Mouse (Mus musculus) urinary bladder, postnatal 36 days (tissue): ENCODE data around the gene Cadm4.
A peak's percentile ranks its signal among the peaks of the same experiment; 100 is the strongest.

Experiments
- DNase-seq, 2 experiments: peaks; one replicate each; pipeline ENCODE4 v3.0.0; 2022; ENCODE audit warnings: low spot score in 2 of 2, mixed read lengths in 1 of 2

Gene Cadm4

DNA sequence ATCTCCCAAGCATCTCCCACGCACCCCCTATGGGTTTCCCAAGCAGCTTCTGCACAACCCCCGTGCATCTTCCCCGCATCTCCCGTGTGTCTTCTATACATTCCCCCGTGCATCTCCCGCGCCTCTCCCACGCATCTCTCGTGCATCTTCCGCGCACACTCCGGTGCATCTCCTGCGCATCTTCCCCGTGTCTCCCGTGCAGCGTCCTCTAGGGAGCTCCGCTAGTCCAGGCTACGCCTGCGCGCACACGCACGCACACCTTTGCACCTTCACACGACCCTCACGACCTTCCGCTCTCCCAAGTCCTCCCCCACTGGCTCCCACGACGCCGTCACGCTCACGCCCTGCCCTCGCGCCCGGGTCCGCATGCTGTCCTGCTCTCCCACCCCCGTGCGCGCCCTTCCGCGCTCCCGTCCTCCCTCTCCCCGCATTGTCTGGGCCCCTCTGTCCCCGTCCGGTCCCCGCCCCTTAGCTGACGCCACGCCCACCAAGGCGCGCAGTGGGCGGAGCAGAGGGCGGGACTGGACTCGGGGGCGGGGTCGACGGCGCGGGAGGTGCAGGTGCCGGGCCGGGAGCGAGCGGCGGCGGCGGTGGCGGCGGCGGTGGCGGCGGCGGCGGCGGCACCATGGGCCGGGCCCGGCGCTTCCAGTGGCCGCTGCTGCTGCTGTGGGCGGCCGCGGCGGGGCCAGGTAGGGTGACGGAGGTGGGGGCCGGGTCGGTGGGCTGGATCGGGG lies at the start of gene Cadm4:
TSS of gene Cadm4 (plus strand) at position 550 of the 734 bp plus-strand sequence.
- peak; percentile 73 to 80 for DNase-seq

DNA sequence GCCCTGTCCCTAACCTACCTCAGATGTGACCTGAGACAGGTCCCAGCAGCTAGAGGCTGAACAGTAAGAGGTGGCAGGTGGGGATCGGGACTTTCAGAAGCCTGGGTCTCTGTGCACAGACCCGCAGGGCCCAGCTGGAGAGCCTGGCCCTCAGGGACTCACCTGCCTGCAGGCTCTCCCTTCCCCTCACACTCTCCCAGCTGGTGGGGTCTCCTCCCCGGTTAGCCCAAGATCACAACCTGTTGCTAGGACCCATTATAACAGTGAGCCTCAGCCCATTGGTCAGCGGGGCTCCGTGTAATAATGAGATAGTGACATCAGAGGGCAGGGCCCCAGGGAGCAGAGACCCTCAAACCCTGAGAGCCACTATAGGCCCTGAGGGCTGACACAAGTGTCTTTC lies 46.5 kb upstream of the Cadm4 start:
- DNase-seq: no peak

DNA sequence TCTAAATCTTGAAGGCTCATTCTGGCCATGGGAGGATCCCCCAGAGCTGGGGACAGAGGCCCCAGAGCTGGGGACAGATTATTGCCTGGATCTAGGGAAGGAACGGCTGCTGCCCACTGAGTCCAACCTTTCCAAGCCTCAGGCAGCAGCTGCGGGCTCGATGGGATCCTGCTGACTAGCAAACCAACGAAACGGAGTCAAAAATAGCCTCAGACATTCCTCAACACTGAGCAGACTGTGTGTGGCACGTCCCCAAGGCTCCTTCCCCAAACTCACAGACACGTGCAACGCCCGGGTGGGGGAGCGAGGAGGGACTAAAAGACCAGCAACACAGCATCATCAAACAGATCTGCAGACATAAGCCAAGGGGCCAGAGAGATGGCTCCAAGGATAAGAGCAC lies 43.8 kb upstream of the Cadm4 start:
- DNase-seq: no peak

DNA sequence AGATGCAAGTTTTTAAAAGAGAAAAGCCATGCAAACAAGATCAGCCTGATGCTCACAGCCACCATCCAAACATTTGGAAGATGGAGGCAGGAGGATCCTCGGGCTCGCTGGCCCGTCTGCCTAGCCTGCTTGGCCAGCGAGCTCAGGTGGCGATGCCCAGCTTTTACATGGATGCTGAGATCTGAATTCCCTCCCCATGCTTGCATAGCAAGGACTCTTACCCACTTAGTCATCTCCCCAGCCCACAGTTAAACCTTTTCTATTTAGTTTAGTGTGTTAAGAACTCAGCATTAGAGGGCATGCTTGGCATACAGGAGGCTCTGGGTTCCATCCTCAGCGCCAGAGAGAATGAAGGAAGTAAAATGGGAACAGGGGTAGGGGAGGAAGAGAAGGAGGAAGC lies 42.6 kb upstream of the Cadm4 start:
- DNase-seq: no peak

DNA sequence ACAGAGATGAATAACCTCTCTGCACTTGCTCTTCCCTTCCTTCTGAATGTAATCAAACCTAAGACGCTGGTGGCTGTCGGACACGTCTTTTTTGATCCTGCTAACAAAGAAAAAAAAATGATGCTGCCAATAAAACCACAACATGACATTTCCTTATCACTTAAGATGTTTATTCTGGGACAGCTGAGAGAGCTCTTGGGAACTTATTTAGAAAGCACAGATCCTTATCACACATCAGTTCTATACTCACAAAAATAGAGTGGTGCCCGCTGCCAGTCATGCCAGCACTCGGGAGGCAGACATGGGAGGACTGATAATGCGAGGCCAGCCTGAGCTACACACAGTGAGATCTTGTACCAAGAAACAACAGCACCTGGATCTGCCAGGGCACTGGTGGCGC lies 41.9 kb upstream of the Cadm4 start:
- DNase-seq: no peak

DNA sequence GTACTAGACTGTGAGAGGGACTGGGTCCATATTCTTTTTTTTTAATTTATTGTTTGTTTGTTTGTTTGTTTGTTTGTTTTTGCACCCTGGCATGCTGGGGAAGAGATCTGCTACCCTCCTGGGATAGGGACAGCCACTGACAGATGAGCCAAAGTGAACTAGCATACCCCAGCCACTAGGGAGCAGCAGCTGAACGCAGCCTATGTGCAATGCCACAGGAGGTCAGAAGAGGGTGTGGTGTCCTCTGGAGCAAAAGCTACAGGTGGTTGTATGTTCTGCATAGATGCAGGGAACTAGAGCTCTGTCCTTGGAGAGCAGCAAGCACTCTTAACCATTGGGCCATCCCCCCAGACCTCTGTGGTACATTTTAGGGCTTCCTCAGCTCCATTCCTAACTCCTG lies 40.0 kb upstream of the Cadm4 start:
- DNase-seq: peak; percentile 65 to 76

DNA sequence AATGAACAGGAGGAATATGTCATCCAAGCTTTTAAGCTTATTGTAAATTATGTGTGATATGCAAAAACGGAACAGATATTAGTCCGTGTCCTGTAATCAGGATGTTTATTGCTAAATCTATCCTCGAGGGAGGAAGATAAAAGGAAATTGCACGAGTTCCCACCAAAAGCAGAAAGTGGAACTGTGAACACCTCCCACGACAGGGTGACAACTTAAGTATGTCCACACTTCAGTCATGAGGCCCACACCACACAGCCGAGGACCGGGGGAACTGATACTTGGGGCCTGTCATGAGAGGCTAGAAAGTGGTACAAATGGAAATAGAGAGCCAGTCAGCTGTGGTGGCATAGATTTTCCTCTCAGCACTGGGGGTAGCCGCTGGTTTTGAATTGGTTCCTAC lies 39.5 kb upstream of the Cadm4 start:
- no peak for DNase-seq

DNA sequence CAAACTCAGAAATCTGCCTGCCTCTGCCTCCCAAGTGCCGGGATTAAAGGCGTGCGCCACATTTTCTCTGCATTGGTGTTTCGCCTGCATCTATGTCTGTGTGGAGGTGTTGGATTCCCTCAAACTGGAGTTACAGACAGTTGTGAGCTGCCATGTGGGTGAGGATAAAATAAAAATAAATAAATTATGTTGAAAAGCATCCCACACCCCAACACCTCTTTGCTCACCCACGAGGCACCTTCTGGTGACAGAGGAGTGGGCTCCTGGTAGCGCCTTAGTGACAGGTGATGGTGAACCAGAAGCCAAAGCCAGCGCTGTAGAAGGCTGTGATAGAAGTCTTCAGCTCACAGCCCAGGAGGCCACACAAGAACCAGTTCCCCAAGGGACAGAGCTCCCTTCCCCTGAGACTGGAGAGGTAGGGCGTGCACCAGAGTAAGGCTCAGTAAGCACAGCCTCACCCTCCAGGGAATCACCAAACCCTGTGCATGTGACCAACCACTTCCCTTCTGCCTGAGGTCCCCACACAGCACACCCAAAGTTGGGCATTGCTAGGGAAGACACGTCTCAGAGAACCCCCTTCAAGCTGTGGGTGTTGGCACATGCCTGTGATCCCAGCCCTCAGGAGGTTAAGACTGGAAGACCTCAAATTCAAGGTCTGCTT lies 36.4 kb upstream of the Cadm4 start:
- DNase-seq: no peak

DNA sequence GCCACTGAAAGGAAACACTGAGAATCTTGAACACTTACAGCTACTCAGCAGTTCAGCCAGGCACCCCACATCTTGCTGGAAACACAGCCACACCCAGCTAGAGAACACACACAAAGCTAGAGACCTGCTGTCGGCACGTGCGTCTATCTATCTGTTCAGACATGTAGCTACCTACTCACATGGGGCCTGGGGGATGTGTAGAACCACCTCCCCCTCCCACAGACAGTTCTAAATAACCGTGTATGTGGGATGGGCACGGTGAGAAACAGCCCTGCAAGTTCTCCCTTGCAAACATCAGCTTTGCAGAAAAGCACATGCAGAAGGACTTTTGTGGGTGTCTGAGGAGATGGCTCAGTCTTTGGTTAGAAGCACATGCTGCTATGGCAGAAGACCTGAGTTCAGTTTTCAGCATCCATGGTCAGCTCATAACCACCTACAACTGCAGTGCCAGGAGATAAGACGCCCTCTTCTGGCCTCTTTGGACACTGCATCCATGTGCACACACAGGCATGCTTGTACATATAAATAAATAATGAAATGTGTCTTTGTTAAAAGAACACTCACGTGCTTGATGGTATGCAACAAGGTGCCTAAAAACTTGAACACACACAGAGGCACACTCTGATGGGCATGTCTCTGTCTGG lies 35.0 kb upstream of the Cadm4 start:
- DNase-seq: no peak

DNA sequence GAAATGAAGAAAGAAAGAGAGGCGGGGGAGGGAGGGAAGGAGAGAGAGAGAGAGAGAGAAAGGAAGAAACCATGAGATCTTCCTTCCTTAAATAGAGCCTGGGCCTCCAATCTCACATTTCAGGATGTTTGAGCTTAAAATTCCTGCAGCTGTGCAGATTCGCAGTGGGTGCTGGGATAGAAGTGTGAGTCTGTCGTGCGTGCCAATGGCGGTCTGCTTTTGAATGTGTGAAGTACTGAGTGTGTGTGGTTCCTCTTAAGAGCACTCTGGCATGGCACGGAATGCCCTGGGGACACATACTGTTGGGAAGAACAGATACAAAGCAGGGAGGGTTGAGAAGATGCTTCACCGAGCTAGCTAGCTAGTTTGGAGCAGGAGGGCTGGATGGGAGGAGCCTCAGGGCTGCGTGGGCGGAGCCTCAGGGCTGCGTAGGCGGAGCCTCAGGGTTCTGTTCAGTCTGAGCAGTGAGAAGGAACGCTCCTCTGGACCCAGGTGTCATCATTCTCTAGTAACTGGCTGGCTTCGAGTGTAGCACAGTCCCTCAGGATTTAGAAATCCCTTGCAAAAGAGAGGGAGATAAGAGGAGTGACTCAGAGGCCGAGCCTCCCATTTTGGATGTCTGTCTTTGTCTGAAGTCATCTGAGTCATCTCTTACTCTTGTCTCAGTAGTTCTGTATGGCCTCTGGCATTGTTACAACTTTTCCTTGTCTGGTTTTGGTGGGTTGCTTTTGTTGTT lies 32.9 kb upstream of the Cadm4 start:
- DNase-seq: no peak

DNA sequence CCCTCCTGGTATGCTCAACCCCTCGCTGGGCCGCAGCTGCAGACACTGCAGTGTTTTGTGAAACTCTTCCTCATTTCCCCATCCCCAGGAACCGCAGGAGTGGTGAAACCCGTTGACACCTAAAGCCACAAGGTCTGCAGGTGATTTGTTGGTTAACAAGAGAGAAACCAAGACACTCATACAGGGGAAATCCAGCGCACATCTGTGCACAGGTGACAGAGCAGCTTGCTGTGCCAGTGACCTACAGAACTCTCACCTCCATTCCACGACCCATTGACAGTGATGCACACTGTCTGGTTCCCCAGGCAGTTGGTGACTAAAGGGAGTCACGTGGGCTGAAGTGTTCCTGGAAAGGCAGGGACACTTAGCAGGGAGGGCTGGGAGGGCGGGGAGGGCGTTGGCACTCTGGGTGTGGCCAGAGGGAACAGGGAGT lies 31.2 kb upstream of the Cadm4 start:
- DNase-seq: no peak

DNA sequence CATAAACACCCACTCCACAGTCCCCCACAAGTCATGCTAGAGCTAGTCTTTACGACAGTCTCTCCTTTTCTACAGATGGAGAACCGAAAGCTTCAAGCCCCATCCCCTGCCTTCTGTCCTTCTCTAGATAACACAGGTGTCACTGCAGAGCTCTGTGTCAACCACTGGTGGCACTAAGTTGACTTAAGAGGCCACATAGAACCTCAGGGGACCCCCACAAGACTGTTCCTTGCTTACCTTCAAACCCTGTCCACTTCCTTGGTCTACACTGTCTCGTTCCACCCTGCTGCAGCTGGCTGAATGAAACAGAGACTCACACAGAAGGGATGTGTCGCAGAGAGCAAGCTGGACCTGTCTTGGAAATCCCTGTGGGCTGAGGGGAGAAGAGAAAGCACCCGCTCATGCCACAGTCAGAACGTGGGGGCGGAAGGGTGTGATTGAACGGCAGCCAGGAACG lies 29.9 kb upstream of the Cadm4 start, which contains the start of gene Irgc1:
TSS of gene Irgc1 (minus strand) at position 443 of the 457 bp plus-strand sequence.
- DNase-seq: no peak

DNA sequence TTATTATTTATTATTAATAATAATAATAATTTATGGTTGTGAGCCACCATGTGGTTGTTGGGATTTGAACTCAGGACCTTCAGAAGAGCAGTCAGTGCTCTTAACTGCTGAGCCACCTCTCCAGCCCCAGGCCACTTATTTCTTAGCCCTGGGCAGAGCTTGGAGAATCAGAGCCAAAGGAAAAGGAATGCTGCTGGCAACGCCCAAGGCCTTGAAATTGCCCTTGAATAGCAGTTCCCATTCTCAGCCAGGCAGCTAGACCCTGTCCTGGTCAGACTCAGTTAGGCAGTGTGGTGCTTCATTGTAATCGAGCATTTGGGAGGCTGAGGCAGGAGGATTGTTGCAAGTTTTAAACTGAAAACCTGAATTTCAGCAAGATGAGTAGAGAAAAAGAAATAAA lies 27.6 kb upstream of the Cadm4 start:
- DNase-seq: no peak

DNA sequence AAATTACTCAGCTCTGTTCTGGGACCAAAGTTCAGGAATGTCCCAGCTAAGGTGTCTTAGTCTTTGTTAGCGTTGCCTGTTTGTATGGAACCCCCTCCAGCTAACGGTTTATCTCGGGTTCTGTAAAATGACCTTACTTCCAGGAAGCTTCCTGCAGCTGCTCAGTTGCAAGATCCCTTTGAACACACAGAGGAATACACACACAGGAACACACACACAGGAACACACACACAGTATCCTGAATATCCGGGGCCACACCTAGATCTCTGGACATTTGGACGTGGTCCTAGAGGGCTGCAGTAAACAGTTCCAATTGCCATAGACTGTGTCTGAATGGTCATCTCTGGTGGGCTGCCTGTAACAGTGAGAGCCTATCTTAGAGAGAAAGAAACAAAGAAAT lies 26.1 kb upstream of the Cadm4 start:
- no peak for DNase-seq

DNA sequence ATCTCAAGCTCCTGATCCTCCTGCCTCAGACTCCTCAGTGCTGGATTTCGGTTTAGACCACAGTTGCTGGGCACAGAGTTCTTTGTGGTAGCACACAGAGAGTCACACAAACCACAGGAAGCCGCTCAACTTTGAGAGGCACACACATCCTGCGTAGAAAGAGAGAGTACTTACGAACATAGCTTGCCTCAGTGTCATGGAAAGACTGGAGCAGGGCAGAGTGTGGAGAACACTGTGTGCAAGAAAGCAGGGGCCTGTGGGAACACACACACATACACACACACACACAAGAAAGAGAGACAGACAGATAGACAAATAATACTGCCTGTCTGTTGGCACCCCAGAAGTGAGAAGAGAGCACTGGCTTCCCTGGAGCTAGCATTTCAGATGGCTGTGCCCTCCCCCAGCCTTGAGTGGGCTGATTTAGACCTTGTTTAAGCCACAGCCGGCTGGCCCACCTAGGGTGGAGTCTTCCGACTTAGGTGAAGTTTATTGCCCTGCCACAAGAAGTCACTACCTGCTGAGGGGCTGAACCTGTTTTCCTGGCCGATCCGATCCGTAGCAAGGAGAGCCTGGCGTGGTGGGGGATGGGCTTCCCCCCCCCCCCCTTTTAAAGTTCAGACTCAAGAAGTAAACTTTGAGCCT lies 24.0 kb upstream of the Cadm4 start:
- DNase-seq: no peak

DNA sequence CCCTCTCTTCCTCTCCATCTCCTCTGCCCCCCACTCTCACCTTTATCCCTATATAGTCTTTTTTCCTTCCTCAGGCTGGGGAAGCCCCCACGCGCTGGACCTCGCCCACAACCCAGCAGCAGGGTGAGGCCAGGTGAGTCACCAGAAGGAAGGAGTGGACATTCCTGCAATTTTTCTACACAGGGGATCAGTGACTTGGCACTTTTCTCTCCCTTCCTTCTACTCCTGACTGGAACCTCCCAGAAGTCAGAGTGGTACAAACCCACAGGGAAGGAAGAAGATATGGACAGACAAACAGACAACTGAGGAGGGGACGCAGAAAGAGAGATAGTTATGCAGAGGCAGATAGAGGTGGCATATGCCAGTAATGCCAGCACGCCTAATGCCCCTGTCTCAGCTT lies 22.4 kb upstream of the Cadm4 start:
- no peak for DNase-seq

DNA sequence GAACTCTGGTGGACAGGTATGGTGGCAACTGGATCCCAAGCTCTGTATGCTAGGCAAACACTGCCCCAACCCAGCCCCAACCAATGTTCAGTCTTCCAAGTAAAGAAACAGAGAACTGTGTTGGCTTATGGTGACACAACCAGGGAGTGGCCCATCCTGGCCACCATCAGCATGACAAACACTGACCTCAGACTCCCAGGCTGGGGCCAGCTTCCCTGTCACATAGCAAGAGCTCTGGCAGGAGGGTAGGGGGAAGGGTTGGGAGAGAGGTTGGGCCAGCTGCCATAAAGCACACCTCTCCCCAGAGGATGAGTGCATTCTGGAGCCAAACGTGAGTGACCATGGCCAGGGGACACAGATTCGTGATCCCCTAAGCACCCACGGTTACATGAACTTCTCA lies 22.0 kb upstream of the Cadm4 start:
- peak in 1 of 2 experiments; percentile 57 for DNase-seq

DNA sequence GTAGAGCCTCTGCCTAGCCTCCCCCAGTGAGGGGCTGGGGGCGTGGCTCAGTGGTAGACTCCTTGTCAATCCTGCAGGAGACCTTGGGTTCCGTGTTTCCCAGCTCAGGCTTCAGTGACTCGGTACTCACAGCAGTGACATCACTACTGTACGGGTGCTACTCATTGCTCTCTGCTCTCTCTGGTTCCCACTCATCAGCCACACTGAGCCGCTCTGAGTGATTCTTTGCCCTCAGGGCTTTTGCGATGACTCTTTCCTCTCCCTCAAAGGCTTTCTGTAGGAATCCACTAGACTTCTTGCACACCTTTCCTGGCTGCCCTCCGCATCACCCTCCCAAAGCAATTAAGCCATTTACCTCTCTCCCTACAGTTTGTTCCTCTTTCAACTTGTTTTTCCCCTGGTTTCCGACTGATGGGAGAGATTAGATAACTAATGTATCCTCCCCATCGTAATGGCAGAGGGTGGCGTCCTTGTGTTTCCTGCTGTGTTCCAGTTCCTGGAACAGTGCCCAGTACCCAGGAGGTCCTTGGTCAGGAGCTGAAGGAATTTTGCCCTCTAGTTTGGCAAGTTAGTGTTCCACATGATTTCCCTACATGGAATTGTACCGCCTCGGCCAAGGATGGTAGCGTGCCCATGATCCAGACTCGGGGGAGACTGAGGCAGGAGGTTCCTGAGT lies 20.3 kb upstream of the Cadm4 start:
- no peak for DNase-seq

DNA sequence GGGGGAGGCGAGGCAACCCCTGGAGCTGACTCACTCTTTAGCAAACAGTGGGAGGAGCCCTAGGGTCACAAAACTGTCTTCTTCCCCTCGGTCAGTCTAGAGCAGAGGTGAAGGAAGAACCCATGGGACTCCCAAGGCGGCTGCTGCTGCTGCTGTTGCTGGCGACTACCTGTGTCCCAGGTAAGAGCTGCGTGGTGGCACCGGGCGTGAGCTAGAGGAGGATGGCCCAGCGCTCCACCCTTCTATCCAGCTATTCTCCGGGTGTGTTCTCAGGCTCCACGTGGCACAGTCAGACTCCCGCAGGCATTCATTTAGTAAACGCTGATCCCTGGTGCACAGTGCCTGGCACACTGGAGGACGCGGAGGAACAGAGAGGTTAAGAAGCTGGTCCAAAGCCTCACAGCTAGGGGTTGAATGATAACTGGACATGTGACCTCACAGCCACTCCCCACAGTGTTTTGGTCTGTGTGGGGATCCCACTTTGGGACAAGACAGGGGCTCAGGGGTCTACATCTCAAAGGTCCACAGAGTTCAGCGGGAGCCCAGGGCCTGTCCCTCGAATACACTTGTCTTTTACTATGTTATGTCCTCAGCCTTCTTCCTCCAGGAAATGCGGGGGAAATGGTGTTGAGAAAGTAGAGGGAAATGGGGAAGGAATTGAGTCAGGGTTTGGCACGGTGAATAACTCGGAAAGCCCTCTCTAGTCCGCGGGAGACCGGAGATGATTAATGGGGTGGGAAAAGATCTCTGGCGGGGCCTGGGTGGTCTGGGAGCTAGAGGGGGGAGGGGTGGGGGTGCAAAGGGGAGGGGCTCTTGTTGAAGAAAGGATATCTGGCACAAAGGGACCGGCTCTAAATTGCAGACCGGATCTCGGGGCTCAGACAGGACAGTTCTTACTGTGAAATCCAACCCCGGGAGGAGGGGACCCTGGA lies 19.2 kb upstream of the Cadm4 start, which contains the start of gene Plaur:
TSS of gene Plaur (plus strand) at position 97 of the 932 bp plus-strand sequence.
- DNase-seq: peak; percentile 51 to 59

DNA sequence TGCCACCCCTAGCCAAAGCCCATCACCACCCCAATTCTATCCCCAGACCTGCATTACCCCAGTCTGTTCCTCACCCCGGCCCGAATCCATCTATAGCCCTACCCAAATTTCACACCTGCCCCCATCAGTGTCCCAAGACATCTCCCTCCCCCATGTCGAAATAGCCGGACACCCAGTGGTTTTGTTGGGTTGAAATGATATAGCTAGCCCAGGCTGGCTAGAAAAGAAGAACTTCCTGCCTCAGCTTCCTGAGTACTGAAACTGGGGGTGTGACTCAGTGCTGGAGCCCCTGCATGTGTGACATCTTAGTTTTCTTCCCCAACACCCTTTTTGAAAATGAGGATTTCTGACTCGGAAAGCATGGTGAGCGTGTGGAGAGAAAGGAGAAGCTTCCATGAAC lies 15.0 kb upstream of the Cadm4 start:
- no peak for DNase-seq
